Mouse (Mus musculus): ENCODE data around the gene Mrto4.
"Not testable (repeated sequence)": the region's sequence is repeated elsewhere in the genome, so short reads cannot be mapped to it uniquely, and the experiment has no call there.

Mrto4 gene

DNA sequence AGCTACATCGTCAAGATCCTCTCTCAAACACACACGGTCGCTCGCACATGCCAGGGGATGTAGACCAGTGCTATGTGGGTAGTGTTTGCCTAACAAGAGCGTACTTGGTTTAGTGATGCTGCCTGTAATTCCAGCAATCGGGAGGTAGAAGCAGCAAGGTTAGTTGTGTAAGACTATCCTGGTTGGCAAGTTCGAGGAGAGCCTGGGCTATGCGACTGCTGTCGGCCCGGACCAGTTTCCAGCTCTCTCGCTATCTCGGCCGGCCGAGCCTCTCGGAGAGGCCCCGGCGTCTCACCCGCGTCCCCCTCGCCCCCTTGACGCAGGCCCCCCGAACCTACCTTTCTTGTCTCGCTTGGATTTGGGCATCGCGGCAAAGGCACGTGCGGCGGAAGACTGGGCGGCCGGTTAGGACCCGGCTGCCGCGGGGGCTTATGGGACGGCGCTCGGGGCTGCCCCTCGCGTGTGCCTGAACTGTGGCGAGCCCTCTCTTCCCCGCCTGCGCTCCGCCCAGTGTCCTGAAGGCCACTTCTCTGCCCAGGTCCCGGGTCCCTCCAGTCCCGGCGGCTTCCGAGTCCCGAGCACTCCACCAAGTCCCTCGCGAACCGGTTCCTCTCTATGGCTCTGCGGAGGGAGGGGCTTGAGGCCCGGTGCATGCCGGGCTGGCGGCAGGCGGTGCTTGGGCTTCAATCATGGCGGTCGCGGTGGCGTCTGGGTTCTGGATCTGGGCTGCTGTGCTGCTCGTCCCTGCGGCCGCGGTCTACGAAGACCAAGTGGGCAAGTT is at the start of gene Mrto4, which contains the start of the genes Emc1 and Ubr4:
Mrto4 (minus strand) TSS at position 646 of the 781 bp plus-strand sequence.
Emc1 (plus strand) TSS at position 657 of the 781 bp plus-strand sequence.
Ubr4 (plus strand) TSS at position 679 of the 781 bp plus-strand sequence.
- DNase-seq, result peak; percentile 79 to 80

DNA sequence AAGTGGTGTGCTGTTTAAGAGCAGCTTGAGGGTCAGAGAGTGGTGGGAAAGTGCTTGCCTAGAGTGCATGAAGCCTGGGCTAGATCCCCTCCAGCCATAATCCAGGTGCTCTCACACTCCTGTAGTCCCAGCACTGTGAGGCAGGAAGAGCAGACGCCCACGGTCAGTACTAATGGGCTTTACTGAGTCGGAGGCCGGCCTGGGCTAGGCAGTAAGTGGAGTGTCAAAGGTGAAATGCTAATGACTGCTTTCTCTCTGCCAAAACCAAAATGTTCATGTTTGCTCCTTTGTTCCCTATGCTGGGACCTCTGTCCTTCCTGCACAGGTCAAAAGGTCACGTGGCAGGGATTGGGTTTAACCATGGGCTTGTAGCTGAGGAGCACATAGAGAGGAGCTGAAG is 48.1 kb upstream of the Mrto4 start:
- no peak for DNase-seq

DNA sequence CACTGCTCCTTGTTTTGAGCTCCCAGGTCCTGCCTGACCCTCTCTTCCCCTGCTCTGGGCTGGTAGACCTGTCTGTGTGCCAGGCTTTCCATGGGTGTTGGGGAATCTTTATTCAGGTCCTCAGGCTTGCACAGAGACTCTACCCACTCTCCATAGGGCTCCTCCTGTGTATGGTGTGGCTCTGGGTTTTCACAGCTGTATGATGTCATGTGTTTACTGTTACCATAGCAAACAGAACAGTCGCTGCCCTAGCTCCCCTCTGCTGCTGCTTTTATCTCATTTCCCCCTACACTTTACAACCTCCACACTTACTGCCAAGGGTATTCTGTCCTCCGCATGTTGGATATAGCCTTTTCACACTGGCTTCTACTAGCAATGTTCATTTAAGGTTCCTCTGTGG is 43.1 kb upstream of the Mrto4 start:
- no peak for DNase-seq

DNA sequence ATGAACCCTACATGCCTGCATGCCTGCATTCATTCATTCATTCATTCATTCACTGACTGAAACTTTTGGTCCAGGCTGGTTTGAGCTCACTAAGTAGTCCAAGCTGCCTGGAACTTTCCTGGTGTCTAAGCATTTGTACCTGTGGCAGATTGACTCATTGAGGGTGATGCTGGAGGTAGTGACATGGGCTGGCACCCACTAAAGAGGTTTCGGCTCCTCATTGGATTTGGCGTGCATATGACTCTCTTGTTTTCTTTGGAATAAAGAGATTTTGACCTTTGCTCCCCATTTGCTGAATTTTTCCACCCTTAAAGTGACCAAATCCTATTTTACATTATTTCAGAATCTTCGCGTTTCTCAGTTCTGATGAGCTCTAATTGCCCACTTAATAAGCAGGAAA is 37.2 kb upstream of the Mrto4 start:
- no peak for DNase-seq

DNA sequence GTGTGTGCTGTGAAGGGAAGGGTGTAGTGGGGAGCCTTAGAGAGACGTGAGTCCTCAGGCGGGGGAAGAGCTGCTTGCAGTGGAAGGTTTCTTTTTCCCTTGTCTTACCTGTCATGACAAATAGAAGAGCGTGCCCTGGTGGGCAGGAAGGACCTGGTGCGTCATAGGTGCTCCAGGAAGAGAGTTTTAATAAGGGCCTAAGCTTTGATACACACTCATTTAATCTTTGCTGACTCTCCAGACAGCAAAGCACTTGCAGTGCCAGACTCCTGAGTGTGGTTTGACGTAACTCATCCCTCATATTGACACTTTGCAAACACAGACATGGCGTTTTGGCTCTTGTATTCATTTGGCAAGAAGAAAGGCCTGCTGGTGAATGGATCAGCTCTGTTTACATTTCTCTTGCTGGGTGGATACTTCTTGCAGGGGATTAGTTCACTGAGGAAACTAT is 34.5 kb upstream of the Mrto4 start:
- DNase-seq, result no peak

DNA sequence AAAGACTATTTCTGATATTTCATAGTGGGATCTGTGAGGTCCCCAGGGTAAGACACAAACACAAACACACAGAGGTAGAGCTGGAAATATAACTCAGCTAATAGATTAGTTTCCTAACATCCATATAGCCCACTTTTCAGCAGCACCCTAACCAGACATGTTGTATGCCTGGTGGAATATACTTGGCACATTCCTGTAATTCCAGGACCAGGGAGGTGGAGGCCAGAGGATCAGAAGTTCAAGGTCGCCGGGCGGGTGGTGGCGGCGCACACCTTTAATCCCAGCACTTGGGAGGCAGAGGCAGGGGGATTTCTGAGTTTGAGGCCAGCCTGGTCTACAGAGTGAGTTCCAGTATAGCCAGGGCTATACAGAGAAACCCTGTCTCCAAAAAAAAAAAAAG is 33.5 kb upstream of the Mrto4 start:
- DNase-seq, result not testable (repeated sequence)

DNA sequence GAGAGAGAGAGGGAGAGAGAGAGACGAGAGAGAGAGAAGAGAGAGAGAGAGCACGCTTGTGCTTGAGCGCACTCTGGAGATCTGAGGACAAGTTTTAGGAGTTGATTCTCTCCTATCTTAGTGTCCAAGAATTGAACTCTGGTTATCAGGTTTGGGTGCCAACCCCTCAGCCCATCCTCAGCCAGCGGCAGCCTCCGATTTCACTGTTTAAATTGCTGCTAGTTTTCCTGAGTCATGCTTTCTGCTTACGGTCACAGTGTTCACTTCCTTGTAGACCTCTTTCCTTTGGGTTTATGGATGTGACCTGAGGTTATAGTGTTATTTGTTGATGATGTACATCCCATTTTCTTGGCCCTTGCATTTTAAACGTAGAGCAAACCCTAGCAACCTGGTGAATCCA is 29.9 kb upstream of the Mrto4 start:
- DNase-seq, result no peak

DNA sequence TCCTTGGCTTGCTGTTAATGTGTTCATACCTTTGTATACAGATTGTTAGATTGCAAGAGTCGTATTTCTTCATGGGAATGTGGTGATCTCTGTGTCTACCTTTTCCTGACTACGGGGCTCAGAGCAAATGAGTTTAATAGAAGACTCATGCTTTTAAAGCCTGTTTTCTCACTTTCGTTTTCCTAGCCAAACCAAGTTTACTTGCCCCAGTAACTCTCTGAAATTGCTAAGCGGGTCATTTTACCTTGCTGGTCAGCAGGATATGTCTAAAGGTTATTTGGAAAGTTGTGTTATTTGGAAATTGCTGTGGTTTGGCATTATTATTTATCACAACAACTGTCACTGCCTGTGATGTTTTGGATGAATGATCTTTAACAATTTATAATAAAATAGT is 29.1 kb upstream of the Mrto4 start:
- no peak for DNase-seq

DNA sequence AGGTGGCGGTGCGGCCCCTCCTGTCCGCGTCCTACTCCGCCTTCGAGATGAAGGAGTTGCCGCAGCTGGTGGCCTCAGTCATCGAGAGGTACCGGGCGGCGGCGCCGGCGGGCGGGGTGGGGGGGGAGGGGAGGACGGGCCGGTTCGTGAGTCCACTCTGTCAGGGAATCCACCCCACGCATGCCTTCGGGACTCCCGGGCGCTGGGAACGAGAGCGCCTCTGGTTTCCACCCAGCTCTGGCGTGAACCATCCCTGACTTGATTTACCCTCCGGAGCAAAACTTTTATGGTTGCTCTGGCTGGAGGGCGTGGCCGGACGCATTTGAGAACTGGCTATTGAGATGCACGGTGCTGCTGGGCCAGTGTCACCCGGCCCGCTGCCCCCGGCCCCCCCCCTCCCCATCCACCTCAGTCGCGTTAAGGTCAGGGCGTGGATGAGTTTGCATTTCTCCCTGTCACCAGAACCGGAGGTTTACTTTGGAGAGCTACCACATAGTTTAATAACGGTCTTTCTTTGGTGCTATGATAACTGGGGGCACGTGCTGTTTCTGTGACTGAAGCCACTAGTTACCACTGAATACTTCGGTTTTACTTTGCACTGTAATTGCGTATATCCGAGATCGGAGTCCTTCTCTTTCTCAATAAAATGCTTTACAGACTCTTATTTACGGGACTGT is 28.5 kb upstream of the Mrto4 start:
- no peak for DNase-seq

DNA sequence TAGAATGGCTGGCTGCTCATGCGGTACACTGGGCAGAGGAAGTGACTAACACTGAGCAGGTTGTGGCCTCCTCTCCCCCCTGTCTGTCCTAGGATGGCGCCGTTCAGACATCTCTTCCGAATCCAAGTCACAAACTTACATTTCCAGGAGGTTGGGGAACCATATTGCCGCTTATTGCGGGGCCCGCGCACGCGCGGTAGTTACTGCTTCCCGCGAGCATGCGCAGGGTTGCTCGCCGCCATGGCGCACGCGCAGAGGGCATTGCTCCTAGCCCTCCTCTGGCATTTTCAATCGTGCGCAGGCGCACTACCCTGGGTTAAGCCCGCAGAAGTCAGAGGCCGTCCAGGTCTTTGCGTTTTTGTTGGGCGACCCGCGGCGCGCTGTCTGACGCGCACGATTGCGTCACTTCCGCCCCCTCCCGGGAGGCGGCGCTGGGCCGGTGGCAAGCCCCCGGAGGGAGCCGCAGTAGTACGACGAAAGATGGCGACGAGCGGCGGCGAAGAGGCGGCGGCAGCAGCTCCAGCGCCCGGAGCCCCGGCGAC is 27.9 kb upstream of the Mrto4 start:
- DNase-seq, result peak; percentile 99 to 100

DNA sequence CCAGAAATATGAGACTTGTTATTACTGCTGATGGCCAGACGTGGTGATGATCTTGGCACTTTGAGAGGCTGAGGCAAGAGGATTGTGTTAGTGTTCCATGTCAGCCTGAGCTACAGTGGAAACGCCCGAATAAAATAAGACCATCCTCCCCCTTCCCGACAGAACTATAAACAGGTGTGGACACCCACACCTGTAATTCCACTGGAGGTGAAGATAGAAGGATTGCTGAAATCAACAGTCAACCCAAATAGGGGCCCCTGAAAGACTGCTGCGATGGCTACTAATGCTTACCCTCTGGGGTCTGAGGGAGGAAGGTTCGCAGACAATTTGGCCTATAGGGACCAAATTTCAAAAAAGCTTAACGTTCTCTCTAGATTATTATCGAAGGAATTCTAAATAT is 27.3 kb upstream of the Mrto4 start:
- no peak for DNase-seq

DNA sequence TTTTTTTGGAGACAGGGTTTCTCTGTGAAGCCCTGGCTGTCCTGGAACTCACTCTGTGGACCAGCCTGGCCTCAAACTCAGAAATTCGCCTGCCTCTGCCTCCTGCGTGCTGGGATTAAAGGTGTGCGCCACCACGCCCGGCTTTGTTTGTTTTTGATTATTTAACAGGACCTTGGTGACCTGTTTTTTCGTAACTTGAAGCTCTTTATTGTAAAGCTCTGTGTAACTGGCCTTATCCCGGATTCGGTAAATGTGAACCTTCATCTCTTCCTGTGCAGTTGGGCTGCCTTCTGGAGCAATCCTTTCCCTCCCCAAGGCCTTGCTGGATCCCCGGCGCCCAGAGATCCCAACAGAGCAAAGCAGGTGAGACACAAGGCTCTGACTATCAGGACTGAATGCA is 21.2 kb upstream of the Mrto4 start:
- no peak for DNase-seq

DNA sequence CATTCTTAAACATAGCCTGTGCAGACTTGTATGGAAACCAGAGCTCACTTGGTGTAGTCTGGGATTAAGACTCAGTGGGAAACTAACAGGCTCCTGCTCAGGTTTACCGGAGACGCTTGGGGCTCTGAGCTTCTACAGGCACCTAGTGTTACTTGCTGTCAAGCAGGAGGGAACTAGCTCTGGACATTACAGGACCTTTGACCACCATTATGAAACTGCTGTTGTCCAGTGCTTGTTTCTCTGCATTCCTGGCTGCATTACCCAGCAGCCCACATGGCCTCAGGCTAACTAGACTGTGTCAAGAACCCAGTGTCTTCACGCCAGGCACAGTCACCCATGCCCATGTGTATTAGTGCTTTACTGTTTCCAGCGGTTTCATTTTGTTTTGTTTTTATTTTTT is 20.8 kb upstream of the Mrto4 start:
- no peak for DNase-seq

DNA sequence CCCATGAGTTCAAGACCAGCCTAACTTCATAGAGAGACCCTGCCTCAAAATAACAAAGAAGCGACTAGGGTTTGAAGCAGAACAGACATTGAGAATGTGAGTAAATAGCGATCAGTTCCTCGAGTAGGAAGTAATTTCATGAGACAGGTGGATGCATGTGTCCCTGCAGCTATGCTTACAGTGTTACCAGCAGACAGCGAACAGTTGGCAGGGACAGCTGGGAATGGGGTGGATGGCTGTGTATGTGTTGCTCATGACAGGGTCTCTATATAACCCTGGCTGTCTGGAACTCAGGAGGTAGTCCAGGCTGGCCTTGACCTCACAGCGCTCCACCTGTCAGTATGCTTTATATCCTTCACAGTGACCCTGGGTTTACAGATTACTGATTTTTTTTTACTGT is 15.7 kb upstream of the Mrto4 start:
- no peak for DNase-seq

DNA sequence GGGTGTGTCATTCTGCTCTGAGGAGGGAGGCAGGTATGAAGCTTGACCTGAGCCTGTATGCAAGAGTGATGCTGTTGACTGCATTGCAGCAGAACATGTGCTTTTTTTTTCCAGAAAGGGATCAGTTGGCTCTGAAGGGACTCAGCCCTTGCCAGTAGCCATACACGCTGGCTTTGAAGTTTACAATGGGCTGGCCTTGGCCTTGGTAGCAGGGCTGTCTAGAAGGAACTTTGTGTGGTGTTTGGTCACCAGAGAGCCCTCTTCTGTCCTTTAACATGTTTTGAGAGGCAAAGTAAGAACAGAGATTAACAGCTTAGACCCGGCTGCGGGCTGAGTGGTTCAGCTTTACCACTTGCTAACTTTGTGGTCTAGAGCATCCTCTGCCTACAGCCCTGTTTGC is 15.0 kb upstream of the Mrto4 start:
- no peak for DNase-seq

DNA sequence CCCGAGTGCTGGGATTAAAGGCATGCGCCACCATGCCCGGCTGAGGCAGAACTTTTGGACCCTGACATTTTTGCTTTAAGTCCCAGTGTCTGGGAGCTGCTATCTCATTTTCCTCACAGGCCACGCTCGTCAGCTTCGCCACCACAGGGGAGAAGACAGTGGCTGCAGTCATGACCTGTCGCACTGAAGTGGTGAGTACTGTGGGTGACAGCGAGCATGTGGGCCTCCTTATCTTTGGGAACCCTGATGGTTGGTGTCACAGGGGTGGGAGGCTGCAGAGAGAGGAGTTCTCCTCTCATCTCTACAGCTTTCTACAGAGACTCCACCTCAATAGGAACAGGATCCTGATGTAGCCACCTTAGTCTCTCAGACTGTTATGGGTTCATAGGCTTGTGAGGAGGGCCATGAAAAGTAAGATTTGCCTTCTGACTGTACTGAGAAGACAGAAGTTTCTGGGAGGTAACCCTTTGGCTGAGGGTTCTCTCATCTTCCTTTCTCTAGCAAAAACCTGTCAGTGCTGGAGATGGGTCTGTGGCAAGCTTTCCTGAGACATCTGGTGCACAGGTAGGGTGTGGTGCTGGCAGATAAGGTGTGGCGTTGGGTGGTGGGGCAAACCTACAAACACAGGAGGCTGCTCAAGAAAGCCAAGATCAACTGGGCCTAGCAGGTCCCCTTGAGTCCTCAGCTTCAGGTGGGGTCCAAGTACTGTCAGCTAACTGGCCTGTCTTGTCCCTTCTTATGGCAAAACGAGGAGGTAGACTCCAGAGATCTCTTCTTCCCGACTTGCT is 8.6 kb upstream of the Mrto4 start:
- no peak for DNase-seq

DNA sequence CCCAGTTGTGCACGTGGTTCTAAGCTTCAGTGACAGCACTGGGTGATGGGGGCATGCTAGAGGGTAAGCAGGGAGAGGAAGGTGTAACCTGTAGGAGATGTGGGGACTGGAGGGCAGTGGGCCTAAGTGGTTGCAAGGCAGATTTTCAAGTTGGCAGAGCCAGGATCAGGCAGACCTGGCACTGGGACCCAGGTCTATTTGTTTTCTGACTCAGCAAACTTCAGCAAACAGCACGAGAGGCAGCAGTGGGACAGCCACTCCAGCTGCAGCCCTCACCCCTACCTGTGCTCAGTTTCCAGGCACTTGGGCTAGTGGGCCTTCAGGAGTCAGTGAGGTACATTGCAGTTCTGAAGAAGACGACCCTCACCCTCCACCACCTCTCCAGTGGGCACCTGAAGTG is 4.8 kb upstream of the Mrto4 start:
- DNase-seq, result no peak

DNA sequence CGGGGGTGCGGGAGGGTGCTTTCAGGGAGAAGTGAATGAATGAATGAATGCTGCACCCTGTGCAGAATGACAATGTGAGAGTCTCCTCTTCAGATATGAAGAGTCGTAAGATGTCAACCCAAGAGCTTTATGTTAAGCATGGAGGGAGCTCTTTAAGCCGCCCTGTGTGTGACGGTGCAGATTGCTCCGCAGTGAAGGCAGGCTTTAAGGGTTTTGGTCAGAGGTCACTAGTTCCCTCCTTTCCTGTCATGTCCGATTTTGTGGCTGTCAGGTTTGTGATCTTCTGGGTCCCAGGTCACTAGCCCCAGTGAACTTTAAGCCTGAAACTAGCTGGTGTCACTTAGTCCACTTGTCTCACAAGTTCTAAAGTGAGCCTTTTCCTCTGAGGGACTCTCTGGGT is 456 bp upstream of the Mrto4 start:
- DNase-seq, result no peak

DNA sequence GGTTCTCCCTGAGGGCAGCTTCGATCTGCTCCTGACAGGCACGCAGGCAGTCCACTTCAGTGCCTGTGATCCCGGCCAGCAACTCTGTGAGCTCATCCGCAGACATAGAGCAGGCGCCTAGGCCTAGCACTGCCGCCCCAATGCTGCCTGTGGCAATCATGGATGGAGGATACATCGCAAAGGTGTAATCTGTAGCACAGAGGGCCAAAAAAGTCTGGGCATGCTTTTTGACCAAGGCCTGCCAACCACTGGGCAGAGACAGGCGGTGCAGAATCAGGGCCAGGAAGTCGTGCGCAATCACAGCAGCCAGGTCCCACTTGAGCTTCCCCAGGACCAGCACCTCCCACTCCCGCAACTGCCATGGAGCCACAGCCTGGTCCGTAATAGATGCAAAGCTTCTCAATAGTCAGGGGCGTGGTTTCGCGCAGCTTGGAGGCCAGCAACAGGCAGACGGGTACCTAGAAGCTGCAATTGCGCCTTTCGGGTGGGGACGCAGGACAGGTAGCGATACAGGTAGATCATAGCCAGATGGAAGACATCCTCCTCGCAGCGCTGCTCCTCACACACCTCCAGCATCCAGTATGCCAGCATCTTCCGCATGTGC is 6.9 kb downstream of the Mrto4 start:
- DNase-seq, result no peak

DNA sequence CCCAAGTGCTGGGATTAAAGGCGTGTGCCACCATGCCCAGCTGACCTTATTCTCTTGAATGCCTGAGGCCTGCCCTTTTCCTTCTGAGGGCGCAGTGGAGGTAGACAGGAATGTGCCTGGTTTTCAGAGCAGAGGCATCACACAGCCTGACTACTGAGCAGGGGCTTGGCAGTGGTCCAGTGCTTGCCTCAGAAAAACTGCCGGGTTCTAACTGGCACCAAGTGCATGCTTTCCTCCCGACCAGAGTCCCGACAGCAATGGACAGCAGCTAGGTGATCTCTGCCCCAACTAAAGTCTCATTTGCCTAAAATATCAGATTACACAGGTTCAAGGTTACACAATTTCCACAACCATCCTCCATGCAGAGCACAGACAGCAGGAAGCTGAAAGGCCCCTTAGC is 8.7 kb downstream of the Mrto4 start:
- DNase-seq, result no peak

DNA sequence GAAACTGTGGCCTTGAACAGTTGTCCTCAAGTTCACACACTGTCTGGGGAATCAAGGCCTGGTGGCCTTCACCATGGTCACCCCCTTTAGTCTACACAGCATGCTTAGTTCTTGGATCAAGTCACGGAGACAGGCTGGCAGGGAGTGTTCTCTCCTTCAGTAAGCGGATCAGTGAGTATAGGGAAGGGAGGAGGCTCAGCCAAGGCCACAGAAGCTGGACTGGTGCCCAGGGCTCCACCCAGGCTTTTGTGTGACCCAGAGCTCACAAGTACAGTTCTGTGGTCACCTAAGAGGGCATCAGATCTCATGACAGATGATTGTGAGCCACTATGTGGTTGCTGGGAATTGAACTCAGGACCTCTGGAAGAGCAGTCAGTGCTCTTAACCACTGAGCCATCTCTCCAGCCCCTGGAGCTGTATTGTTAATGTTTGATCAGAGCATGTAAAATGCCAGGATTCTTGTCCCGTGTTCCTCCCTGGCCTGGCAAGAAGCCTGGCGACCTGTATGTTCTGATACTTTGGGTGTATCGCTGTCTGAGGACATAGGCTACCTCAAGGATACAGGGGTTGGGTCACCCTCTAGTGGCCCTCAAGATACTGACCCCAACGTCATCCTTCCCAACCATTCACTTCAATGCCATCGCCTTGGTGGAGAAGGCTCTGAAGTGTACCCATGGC is 10.7 kb downstream of the Mrto4 start:
- no peak for DNase-seq

DNA sequence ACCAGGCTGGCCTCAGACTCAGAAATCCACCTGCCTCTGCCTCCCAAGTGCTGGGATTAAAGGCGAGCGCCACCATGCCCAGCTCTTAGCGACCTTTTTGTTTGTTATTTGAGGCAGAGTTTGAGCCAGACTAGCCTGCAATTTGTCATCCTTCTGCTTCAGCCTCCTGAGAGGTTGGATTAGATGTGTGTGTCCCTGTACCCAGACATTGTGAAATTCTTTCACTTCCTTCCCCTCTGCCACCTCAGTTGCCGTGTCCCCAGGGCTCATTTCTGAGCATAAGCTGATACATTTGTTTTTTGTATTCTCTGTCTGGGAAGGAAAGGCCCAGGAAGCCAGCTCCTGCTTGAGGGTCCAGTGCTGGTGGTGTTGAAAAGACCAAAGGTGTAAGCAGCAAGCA is 11.5 kb downstream of the Mrto4 start:
- no peak for DNase-seq
